Mouse (Mus musculus): ENCODE measurements around the gene Caprin2.

GRCm38 (mm10) chr6:148942406-148942805 lies 46.4 kb upstream of the Caprin2 start:
- TF ChIP-seq CTCF (IDR thresholded peaks at IDR 0.05; ENCODE audit: extremely low read depth, insufficient read depth, low read length) (no peak), POLR2A (IDR thresholded peaks at IDR 0.05; ENCODE audit: extremely low read depth, insufficient read depth, low read length) (no peak)

Data from cortical plate, adult 2 months (tissue).